Mouse (Mus musculus) intestine, embryonic 16.5 days (tissue): Measurements from ENCODE around the gene Cttnbp2nl. TPM values are rescaled to one million over a fixed set of nuclear protein-coding genes. Genes with fewer than 3 reads are reported as not detected.

Experiments used
- ATAC-seq: fragments of 200-750 bp; cut with Nextera tagmentation; 2 replicates; pipeline ENCODE4 v1.8.0; 2017; ENCODE audit warnings: moderate TSS enrichment, moderate library complexity
- H3K27ac ChIP-seq: fragments of 300-500 bp; sonication (generic); 2 replicates; pipeline ENCODE4 v1.5.1; 2014; ENCODE audit warnings: mild to moderate bottlenecking, low read length
- H3K27me3 ChIP-seq: fragments of 300-500 bp; sonication (generic); replicated peaks from 2 replicates; pipeline ENCODE4 v1.6.1; 2014; ENCODE audit warnings: low read length, control low read depth, mixed read lengths; ENCODE audit not compliant: control insufficient read depth, insufficient read depth
- H3K36me3 ChIP-seq: fragments of 300-500 bp; sonication (generic); 2 replicates; pipeline ENCODE4 v1.6.1; 2014; ENCODE audit warnings: low read length, control low read depth; ENCODE audit not compliant: control insufficient read depth, insufficient read depth
- H3K4me1 ChIP-seq: fragments of 300-500 bp; sonication (generic); 2 replicates; pipeline ENCODE4 v1.6.1; 2014; ENCODE audit warnings: low read length, control low read depth, mixed read lengths; ENCODE audit not compliant: control insufficient read depth, insufficient read depth
- H3K4me2 ChIP-seq: fragments of 300-500 bp; sonication (generic); 2 replicates; pipeline ENCODE4 v1.6.1; 2014; ENCODE audit warnings: low read depth, low read length, control low read depth
- H3K4me3 ChIP-seq: fragments of 300-500 bp; sonication (generic); 2 replicates; pipeline ENCODE4 v1.5.1; 2014; ENCODE audit warnings: mild to moderate bottlenecking, low read length
- H3K9ac ChIP-seq: fragments of 300-500 bp; sonication (generic); 2 replicates; pipeline ENCODE4 v1.6.1; 2014; ENCODE audit warnings: low read depth, low read length
- H3K9me3 ChIP-seq: fragments of 300-500 bp; sonication (generic); 2 replicates; pipeline ENCODE4 v1.6.1; 2016; ENCODE audit warnings: low read length, control low read depth; ENCODE audit not compliant: control insufficient read depth
- WGBS: fragments of 180-500 bp; shearing (Covaris S2); extraction: QIAGEN DNeasy Blood & Tissue Kit; methylation state at CpG from one replicate; pipeline ENCODE4 v1.1.7; 2014; 5-methylcytosine and 5-hydroxymethylcytosine counted together
- polyA plus RNA-seq: library from polyadenylated mRNA; unstranded; fragments of >200 nt; fragmentation: Nextera tagmentation; extraction: Ambion mirVana; gene quantifications from 2 replicates; pipeline ENCODE4 v1.2.1, GENCODE M21; 2015

The Cttnbp2nl gene
- polyA plus RNA-seq, 1 experiment from 2014 or later = 19.0 TPM

- WGBS = 28% methylated on average over 12 of the region's 12 CpGs
- no peaks in the 10 kb centered on the region for H3K36me3 ChIP-seq
These were observed 32.9 kb downstream of the Cttnbp2nl start for GRCm38 (mm10) chr3:105019826-105020692.

DNA sequence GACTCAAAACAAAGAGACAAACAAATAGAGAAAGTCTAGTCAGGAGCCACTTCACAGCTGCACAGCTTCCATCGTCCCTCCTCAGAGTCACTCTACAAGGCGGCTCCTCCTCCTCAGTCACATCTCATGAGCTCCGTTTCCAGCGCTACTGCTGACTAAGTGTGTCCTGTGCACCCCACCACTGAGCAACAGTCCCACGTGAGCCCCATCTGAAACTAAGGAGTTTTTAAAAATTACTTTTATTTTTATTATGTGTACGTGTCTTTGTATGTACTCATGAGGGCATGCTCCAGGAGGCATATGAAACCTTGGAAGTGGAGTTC lies 34.2 kb downstream of the Cttnbp2nl start:
- Histone ChIP-seq H3K36me3 (no peaks in the 10 kb centered on the region), H3K9ac (no peak overlapping the region), H3K4me2 (no peak overlapping the region), H3K4me1 (peaks cover 7% of the 10 kb centered on the region), H3K27me3 (no peaks in the 10 kb centered on the region), H3K9me3 (no peaks in the 10 kb centered on the region), H3K27ac (peak overlapping the region; percentile 53), H3K4me3 (no peak overlapping the region)
- no peak for ATAC-seq
- 87% methylated on average over 6 of the region's 6 CpGs for WGBS

More at GRCm38 (mm10) chr3:105019826-105020692, 32.9 kb downstream of the Cttnbp2nl start:
- Histone ChIP-seq H3K9ac (no peak overlapping the region), H3K4me2 (0 out of 2 replicates have a peak overlapping the region, but pooled peaks have one; percentile 24), H3K4me3 (no peak overlapping the region), H3K9me3 (no peaks in the 10 kb centered on the region), H3K27me3 (no peaks in the 10 kb centered on the region), H3K4me1 (peaks cover 7% of the 10 kb centered on the region), H3K27ac (peak overlapping the region; percentile 63)
- peak; percentile 49 for ATAC-seq

- Histone ChIP-seq H3K9ac (no peak overlapping the region), H3K27me3 (no peaks in the 10 kb centered on the region), H3K9me3 (no peaks in the 10 kb centered on the region), H3K4me3 (no peak overlapping the region), H3K36me3 (no peaks in the 10 kb centered on the region), H3K4me1 (peaks cover 7% of the 10 kb centered on the region), H3K4me2 (no peak overlapping the region), H3K27ac (peak overlapping the region; percentile 53)
- peak; percentile 15; the same call in 1 of the 2 replicates for ATAC-seq
- 75% methylated on average over 10 of the region's 10 CpGs for WGBS
These were observed 34.7 kb downstream of the Cttnbp2nl start for GRCm38 (mm10) chr3:105018085-105018782.

- WGBS = 77% methylated on average over 8 of the region's 8 CpGs
- no peak overlapping the region for H3K4me3 ChIP-seq
- H3K36me3 ChIP-seq = no peaks in the 10 kb centered on the region
- H3K4me2 ChIP-seq = no peak overlapping the region
- no peak overlapping the region for H3K9ac ChIP-seq
- H3K9me3 ChIP-seq = no peaks in the 10 kb centered on the region
- H3K27ac ChIP-seq = no peak overlapping the region
- H3K4me1 ChIP-seq = peaks cover 7% of the 10 kb centered on the region
- no peaks in the 10 kb centered on the region for H3K27me3 ChIP-seq
- no peak for ATAC-seq
These were observed 35.6 kb downstream of the Cttnbp2nl start for GRCm38 (mm10) chr3:105017314-105017713.

DNA sequence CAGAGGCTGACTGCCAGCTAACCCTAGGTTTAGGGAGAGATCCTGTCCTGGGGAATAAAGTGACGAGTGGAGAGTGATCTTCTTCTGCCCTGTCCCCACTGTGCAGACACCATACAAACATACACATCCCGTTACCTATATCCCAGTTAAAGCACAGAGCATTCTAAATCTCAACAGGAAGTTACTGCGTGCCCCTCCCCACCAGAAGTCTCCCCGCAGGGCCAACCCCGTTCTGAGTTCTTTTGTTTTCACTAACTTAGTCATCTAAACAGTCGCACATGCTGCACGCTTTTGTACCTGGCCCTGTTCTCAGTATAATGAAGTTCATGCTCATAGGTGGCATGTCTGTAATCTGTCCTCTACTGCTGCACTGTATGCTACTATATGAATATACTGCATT lies 36.7 kb downstream of the Cttnbp2nl start:
- 65% methylated on average over 7 of the region's 7 CpGs for WGBS
- Histone ChIP-seq H3K36me3 (no peaks in the 10 kb centered on the region), H3K4me1 (peaks cover 7% of the 10 kb centered on the region), H3K4me3 (no peak overlapping the region), H3K27ac (0 out of 2 replicates have a peak overlapping the region, but pooled peaks have one; percentile 27), H3K4me2 (no peak overlapping the region), H3K9me3 (no peaks in the 10 kb centered on the region), H3K27me3 (no peaks in the 10 kb centered on the region), H3K9ac (no peak overlapping the region)
- no peak for ATAC-seq

DNA sequence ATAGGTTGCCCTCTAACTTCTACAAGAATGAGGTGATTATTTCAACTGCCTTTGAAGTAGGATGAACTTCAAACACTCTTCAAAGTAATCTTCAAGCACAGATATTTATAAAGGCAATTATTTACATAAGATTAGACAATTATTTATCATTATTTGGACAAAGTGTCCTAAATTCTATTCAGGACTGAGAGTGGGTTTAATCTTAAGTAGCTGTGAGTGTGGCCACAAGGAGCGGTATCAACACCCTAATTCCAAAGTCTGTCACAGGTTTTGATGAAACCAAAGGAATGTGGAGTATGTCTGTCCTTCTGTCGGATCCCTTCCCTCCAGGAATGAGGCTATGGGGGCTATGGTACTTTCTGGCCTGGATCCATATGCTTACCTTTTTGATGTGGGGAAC lies 38.0 kb downstream of the Cttnbp2nl start:
- Histone ChIP-seq H3K27me3 (no peaks in the 10 kb centered on the region), H3K9ac (no peak overlapping the region), H3K4me3 (no peak overlapping the region), H3K27ac (no peak overlapping the region), H3K4me1 (peaks cover 4% of the 10 kb centered on the region), H3K36me3 (peaks cover 4% of the 10 kb centered on the region; the same call in 1 of the 2 replicates), H3K9me3 (no peaks in the 10 kb centered on the region), H3K4me2 (no peak overlapping the region)
- no peak for ATAC-seq
- WGBS = 50% methylated on average over 2 of the region's 2 CpGs

DNA sequence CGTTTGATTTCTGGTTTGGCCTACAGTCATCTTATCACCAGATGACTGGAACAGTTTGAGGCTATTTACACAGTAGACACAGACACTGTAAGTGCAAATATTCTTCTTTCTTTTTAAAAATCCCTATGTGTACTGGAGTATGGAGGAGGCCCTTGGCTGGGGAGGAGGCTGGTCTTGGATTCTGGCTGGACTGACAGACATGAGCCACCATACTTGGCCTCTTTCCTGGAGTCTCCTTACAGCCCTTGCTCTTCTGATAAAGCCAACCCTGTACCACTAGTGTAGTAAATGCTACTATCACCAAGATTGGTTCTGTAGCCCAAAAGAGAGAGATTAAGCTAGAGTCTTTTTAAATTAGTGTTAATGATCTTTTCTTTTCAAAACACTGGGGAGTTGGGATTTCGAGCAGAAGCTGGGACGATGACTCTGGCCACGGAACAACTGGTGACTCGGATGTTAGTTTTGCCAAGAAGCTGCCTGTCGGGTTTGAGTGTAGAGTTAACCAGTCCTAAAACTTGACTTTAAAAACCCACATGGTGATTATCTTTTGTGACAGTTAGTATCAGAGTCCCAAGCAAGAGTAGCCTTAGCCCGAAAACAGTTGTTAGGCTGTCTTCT lies 40.1 kb downstream of the Cttnbp2nl start:
- WGBS = 84% methylated on average over 7 of the region's 7 CpGs

DNA sequence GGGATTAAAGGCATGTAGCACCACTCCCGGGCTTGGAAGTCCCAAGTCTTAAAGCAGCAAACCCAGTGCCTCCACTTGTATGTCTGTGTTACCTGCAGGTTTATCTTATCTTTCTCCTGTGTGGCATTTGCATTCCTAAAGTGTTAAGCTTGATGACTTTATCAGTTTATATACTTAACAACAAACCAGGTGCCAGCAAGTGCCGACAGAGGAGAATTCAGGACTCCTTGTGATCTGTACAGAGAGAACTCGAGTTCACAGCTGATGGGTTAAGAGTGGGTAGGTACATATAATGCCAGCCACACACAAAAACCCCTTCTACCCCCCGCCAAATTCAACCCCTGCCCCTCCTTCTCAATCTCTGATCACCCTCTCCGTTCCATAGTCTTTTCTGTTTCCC lies 41.1 kb downstream of the Cttnbp2nl start:
- peaks cover 8% of the 10 kb centered on the region; the same call in 1 of the 2 replicates for H3K36me3 ChIP-seq
- no peaks in the 10 kb centered on the region for H3K9me3 ChIP-seq
- no peak overlapping the region for H3K9ac ChIP-seq
- no peak for ATAC-seq
- H3K4me2 ChIP-seq = no peak overlapping the region
- H3K4me1 ChIP-seq = no peaks in the 10 kb centered on the region; the same call in 1 of the 2 replicates
- whole genome bisulfite sequencing = 62% methylated on average over 5 of the region's 5 CpGs
- H3K27me3 ChIP-seq = no peaks in the 10 kb centered on the region
- no peak overlapping the region for H3K4me3 ChIP-seq
- no peak overlapping the region for H3K27ac ChIP-seq

More for the DNA sequence above, 40.1 kb downstream of the Cttnbp2nl start:
- Histone ChIP-seq H3K27ac (no peak overlapping the region), H3K4me3 (no peak overlapping the region), H3K4me1 (no peaks in the 10 kb centered on the region; the same call in 1 of the 2 replicates), H3K9me3 (no peaks in the 10 kb centered on the region), H3K27me3 (no peaks in the 10 kb centered on the region), H3K4me2 (no peak overlapping the region), H3K9ac (no peak overlapping the region), H3K36me3 (peaks cover 7% of the 10 kb centered on the region; the same call in 1 of the 2 replicates)
- ATAC-seq = no peak

GRCm38 (mm10) chr3:105010681-105011339 lies 42.1 kb downstream of the Cttnbp2nl start:
- Histone ChIP-seq H3K4me3 (no peak overlapping the region), H3K27ac (no peak overlapping the region), H3K9ac (no peak overlapping the region), H3K4me1 (no peaks in the 10 kb centered on the region), H3K4me2 (no peak overlapping the region), H3K27me3 (no peaks in the 10 kb centered on the region), H3K9me3 (no peaks in the 10 kb centered on the region), H3K36me3 (peaks cover 8% of the 10 kb centered on the region; the same call in 1 of the 2 replicates)
- no peak for ATAC-seq
- 89% methylated on average over 11 of the region's 11 CpGs for WGBS
